Mouse (Mus musculus) cerebellum, adult 11 months (tissue): ENCODE measurements around the gene Cerkl.

Experiments
- DNase-seq: peaks from one replicate; pipeline ENCODE4 v3.0.0; 2022

The Cerkl gene

DNA sequence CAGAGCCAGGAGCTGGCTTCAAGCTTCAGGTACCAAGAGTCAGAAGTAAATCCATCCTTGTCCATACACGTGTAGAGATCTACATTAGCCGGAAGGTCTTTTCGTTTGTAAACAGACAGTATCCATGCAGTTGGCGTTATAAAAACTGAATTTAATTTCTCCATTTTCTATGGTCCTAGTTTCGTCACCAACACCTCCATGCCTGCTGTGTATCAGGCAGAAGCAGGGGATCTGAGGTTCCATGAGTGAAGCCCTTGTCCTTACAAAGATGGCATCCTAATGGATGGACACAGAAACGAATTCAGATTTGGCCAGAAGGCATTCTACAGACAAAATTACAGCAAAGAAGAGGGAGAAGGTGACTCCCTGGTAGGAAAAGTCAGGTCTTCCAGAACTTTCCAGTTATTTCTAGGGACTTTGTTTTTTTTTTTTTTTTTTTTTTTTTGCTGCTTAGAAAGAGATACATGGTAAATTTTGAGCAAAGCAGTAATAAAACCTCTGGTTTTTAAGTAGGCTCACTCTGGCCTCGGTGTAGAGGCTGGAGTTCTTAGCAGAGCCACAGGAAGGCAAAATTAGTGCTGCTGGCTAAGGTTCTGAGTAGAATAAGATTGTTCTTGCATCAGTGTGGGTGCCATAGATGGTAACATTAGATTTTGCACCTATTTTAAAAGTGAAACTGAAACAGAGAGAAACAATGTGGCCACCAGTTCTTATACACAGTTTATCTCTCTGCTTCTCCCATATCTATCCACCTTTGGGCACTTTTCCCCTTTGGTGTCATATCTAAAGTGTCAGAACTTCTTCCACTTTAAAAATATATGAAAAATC is 85.0 kb downstream of the Cerkl start:
- no peak for DNase-seq

DNA sequence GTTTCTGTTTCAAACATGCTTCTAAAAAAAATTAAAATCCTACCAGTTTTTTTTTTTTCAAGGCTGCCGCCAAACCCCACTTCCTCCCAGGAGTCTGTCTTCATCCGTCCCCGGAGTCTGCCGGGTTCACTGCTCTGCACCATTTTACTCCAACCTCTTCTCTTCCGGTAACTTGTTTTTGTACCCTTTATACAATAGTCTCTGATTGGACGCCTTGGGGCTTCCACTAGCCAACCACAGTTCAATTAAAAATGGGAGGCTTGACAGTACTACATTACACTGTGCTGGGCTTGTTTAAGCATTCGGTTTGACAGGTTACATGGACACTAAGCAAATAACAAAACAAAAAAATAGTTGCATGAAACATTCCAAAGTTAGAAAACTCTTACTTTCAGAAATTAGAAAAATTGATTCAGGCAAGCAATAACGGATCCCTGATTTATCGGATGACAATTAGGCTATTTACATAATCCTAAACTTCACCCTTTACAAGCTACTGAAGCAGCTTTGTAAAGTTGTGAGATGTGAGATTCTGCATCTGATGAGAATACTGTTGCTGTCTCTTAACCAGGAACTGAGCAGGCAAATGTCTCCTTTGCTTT is 85.8 kb downstream of the Cerkl start:
- no peak for DNase-seq

DNA sequence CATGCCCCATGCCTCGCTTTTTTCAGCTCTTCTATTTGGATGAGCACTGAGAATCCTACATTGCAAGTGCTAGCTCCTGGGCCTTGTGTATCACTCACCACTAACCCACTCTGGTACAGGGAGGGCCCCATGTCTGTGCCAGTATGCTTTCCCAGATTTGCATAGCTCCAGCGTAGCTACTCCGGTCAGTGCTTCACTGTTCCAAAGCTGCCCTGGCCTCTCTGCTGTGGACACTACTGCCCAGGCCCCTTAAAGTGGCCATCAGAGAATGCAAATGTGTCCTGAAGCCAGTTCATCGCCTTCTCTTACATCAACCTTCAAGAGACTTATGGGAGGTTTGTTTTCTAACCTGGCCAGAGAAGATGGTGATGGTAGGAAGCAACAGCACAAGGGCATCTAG is 86.7 kb downstream of the Cerkl start:
- no peak for DNase-seq

DNA sequence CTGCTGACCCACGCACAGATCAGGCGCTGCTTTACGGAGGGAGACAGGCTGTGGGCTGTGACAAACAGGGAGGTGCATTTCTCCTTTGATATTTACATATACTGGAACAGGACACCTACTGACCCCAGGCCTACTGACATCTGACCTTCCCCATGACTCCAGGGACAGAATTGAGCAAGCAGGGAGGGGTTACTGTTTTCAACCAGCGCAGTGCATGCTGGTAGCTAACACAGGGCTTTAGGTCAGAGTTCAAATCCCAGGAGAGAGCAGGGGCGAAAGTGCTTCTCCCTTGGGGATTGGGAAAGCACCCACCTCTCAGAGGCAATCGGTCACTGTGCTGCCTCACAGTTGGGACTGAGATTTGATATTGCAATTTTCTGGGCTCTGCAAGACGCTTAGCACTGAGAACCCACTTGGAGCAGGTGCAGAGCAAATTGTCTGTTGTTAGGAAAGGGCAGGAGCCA is 87.5 kb downstream of the Cerkl start:
- DNase-seq, result no peak

DNA sequence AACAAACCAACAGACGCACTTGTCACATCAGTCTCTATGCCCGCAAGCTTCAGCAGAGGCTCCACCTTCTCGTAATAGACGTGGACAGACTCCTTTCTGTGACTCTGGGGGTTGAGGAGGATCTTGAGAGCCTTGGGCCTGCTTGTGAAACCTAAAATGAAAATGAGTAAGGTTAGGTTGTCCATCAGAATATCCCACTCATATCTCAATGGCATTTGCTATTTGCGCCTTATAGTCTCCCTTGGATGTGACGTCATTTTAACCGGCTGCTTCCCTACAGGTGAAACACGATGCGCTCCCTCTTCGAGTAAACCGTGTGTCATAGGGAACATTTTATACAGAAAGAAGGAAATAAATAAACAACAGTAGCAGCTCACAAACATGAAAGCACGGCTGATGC is 87.9 kb downstream of the Cerkl start:
- DNase-seq, result no peak

DNA sequence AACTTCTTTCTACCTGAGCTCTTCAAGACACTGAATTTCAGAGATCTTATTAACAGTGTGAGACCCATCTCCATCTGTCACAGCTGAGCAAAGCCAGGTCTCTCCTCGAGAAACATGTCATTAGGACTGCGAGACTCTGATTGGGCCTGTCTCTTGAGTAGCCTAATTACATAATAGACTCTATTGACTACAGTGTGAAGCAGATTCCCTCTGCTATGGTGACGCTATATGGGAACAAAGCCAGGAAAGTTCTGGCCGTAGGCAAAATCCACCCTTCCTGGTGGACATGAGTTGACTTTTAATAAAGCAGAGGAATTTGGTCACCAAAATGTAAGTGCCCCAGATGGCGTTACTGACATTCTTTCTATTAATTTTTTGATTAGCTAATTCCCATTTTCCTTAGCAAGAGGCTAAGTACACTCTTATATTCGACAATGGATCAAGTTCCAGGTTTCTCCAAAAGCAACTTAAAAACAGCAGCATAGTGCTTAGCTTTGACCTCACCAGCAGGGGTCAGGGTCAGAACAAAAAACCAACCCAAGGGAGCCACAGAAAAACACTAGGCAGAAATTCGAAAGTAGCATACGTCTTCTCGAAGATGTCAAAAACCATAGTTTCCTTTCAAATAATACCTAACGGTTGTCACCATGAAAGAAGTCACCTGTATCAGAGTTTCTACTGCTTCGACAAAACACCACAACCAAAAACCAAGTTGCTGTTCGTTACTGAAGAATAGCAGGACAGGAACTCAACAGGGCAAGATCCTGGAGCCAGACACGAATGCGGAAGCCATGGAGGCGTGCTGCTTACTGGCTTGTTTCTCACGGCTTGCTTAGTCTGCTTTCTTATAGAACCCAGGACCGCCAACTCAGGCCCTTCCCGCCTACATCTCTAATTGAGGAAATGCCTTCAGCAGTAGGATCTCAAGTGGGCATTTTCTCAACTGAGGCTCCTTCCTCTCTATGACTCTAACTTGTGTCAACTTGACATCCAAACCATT is 88.8 kb downstream of the Cerkl start:
- DNase-seq, result no peak

DNA sequence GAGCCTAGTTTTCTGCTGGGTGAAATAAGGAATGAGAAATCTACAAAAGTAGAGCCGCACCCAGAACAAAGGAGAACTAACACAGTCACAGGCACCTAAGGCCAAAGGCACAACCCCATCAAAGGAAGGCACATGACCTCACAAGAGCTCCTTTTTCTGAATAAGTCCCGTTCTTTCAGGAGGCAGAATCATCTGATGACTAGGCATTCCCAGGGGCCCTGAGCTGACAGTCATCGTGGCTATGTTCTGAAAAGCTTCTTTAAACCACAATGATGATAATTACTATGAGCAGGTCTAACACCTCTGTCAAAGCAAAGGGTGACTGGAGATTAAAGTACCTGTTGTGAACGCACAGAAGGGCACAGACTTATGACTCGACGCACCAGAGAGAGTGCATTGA is 92.7 kb downstream of the Cerkl start:
- no peak for DNase-seq

DNA sequence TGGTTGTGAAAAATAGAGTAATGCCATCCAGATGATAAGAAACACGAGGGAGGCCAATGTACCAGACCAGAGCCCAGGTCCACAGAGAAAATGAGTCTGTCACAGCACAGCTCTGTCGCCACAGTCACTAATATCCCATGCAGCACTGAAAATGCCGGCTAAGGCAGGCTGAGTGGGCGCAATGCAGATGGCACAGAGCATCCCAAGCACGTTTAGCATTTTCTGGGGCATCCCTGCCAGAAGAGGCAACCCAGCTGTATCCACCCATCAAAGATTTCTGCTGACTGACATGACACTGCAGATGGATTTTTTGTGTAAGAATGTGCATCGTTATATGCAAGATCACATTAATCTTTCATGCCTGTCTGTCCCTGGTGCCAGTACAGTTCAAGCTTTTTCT is 94.6 kb downstream of the Cerkl start:
- DNase-seq, result no peak

DNA sequence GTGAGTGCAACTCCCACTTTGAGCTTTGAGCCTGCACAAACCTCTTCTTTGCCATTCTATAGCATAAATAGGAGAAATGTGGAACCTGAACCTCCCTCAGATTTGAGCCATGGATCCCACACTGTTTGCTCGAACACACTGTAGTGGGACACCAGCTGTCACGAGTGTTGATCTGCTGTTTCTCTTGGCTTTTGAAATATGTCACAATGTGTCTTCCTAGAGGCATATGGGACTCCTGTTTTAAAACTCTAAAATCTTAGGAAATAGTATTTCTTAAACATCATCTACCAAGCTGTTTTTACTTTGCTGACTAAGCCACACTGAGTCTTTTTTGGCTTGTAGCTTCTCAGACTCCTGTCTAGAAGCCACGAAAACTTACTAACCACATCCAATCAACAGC is 98.8 kb downstream of the Cerkl start:
- DNase-seq, result no peak

DNA sequence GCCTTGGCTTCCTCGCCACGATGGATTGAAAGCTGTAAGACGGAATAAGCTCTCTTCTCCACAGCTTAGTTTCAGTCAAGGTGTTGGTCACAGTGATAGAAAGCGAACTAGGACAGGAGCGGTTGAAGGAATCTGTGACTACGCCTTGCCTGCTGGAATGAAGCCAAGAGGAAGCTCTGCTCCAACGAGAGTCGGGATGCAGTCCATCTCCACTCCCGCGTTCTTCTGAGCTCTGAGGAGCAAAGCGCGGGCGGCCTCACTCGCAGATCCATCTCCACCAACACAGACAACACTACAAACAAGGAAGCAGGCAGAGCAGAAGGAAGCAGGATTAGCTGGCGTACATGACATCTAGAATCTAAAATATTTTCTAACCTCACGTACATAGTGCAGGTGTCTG is 101.8 kb downstream of the Cerkl start:
- DNase-seq, result no peak

DNA sequence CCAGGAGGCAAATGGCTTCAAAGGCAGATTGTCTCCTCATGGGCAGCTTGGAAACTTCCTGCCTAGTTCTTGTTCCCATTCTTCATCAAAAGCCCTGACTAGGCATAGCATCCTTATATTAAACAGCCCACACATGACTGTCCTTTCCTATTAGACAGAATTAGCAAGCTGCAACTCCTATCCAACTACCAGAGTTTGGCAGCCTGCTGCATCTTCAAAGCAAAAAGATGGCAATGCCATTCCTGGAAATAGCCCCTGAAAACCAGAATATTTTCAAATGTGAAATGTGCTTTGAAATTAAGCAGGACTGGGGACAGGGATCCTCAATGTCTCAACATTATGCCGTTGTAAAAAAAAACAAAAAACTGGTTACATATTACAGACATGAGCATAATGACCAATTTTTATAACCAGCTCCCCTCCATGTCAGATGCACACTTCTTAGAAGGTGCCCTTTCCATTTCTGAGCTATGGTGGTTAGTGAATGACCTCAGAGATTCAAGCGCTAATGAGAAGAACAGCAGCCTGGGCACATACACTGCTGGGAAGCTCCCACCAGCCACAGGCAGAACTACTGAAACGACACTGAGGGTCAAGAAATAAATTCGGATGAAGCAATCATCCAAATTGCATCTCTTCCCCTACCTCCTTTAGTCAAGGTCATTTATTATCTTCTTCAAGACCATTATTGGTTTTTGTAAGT is 104.3 kb downstream of the Cerkl start:
- no peak for DNase-seq

DNA sequence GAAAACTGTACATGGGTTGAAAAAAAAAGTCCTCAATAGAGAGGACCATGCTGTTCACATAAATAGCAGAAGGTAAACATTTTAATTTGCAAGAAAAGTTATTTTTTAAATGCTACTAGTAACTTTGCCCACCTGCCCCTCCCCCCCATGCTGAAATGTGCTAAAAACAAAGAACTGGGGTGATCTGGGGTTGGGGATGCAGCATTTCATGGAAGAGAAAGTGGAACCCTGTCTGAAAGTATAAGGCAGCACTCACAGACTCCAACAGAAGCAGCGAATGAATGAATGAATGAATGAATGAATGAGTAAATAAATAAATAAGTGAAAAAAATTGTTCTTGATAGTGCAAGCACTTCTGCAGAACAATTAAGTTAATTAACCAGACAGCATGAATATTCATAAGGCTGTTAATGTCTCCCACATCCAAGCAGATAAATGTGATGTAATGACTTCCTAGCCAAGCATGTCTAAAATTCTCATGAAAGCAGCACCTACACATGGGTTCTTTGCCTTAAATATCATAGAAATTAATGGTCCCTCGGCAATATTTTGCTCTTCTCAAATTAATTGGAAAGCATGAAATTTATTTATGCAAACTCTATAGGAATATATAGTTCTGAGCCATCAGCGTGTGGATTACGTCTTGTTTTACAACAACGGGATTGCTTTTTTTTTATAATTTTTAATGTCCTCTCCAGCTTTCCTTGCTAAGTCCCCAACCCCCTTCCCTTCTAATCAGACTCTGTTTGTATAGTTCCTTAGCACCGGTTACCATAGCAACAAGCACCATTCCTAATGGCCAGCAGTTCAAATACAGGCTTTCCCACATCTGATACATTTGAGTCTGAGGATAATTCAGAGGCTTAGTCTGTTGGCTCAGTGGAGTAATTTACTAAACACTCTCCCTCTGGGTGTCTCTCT is 105.1 kb downstream of the Cerkl start:
- no peak for DNase-seq

DNA sequence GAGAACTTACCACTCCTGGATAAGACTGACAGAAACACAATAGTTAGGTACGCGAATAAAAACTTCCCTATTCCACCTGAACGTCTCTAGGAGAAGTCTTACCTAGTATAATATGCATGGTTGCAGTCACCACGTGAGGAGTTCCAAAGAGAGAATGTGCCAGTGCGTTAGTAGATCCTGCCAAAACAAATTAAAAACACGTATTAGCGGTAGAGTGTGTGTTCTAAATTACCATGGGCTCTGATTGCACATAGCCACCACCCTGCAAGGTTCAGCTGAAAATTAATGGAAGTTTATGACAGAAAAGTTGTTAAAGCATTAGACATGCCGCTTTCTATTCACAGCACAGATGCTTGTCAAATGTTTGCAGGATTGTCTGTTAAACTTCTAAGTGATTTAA is 113.5 kb downstream of the Cerkl start:
- no peak for DNase-seq

DNA sequence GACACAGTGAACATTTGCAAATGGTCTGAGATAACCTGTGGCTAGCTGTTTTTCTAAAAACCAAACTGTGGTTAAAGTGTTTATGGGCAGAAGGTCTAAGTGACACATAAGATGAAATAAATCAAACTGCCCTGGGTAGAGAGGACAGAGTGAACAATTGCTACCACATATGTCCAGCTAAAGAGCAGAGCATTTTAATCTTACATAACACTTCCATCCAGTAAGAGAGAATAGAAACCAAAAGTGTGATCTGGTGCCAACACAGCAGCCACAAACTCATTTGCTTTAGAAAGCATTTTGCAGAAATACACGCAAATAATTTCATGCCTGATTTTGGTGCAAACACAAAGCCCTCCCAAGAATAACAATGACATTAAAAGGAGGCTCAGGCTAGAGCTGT is 117.6 kb downstream of the Cerkl start:
- no peak for DNase-seq

DNA sequence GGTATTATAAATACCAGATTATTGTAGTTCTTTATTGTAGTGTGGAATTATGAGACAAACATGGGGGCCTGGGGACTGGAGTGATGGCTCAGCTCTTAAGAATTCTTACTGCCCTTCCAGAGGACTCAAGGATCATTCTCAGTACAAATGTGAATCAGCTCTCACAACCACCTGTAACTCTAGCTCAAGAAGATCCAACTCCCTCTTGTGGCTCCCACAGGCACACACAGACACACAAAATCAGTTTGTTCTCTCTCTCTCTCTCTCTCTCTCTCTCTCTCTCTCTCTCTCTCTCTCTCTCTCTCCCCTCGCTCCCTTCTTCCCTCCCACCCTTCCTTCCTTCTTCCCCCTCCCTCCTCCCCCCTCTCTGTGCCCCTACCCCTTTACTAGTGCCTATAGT is 120.4 kb downstream of the Cerkl start:
- DNase-seq, result no peak

DNA sequence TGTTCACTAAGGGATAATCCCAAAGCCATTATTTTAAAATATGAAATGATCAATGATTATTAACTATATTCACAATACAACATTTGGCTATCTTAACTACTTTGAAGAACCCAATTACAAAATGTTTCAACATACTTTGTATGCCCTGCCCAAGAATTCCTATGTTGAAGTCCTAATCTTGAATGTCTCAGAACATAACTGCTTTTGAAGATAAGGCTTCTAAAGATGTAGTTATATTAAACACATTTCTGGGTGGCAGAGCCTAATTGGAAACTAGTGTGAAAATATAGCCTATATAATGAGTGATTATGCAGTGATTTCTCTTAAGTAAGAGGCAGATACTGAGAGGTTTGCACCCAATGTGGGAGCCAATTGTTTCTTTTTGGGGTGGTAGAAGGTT is 121.9 kb downstream of the Cerkl start:
- no peak for DNase-seq

DNA sequence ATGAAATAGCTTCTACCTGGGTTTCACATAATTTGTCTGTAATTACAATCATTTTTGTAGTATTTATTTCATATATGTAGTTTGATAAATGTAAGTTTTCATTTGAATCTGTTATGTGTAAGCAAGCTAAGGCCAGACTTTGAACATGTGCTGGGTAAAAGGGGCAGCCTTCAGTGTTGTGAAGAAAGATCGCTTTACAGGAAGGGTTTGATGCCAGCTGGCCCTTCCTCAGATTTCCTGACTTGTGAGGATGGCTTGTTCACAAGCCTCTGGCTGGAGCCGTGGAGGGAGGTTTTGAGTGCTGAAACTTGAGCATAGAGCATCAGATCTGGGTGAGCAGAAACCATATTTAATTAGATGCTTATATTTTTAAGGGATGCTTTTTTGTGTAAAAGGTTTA is 128.5 kb downstream of the Cerkl start:
- no peak for DNase-seq

DNA sequence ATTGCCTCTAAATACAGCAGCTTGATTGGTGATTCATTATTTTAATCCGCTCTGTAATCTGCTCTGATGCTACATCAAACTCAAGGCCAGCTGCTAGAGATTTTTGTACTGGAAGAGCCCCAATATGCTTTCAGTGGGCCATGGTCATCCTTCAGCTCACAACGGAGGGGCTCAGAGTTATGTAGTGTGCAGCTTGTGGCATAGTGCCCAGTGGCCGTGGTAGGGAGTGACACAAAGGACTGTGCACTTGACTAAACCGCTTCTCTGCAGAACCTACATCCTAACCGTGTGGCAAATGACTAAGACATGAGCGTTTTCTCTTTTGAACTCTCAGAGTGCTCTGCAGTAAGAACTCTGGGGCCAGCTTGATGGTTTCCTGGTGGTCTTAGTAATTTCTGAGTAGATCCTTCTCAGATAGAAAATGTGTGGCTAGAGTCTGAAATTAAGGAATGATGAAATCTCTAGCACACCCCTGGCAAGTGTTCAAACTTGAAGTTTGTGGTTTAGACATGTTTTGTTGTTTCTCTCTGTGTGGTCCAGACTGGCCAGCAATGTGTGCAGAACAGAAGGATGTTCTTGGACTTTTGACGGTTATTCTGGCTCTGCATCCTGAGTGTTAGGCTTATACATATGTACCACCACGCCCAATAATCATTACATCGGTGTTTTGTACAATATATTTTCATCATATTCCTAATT is 140.3 kb downstream of the Cerkl start:
- no peak for DNase-seq

DNA sequence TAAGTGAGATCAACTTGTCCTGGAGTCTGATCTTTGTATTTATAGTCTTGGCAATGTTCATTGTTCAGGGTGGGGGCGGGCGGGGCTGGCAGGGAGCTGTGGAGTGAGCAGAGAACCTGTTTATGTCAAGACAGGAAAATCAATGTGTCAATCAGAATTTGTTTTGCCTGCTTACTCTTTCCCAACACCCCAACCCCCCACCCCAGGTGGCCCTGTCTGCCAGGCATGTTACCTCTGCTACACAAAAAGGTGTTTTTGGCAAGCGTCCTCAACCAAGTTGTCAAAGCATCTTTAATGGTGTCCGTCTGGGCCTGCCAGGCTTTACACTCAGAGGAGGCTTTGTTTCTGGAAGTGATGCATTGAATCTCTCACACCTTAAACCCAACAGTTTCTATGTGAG is 141.5 kb downstream of the Cerkl start:
- DNase-seq, result no peak

DNA sequence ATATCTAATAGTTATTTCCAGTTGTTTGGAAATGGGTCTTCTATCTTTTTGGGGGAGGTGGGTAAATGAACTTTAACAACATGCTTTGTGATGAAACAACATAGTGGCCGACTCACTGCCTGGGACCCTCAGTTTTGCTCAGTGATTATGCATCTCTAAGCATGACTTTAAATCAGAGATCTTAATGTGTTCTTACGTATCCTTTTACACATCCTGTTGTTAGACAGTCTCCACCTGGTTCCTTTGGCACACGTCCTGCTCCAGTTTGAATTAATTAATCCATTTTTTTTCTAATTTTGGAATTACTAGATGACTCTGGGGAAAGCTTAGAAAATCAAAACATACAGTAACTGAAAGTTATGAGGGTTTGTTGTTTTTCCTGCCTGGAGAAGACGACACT is 144.1 kb downstream of the Cerkl start:
- no peak for DNase-seq
